Mouse (Mus musculus): ENCODE results near the gene Kank3. TPM values are rescaled to one million over a fixed set of nuclear protein-coding genes. Genes with fewer than 3 reads are reported as not detected.
"Not testable (repeated sequence)": the region's sequence is repeated elsewhere in the genome, so short reads cannot be mapped to it uniquely, and the experiment has no call there.

Kank3 gene
- polyA plus RNA-seq, 1 experiment from 2014 or later = 44.1 TPM

DNA sequence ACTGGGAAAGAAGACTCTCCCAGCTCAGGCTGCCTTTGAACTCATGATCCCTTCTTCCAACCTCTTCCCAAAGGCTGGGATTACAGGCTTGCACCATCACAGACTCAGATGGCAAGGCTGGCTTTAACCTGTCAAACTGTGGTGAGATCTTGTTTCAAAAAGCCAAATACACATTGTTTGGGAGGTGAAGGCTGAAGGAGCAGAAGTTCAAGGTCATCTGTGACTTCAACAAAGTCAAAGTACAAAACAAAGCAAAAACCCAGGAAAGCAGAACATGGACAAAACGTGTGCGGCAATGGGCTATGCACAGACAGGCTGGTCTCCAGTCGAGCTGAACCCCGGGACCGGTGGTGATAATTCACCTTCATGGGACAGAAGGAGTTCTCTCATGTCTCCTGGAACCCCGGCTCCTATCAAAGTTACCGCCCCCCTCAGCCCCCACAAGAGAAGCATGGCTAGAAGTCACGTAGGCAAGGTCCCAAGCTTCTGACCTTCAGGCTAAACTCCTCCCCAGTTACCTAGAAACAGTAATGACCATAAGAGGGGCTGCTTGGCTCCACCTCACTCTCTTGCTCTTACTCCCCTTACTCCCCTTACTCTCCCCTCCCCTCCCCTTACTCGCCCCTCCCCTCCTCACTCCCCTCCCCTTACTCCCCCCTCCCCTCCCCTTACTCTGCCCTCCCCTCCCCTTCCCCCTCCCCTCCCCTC, 3.0 kb upstream of the Kank3 start:
- H3K27me3 ChIP-seq = peaks cover 44% of the 10 kb centered on the region
- no peaks in the 10 kb centered on the region for H3K36me3 ChIP-seq
- no peaks in the 10 kb centered on the region for H3K9me3 ChIP-seq (replicated peaks)
- no peak overlapping the region for H3K9ac ChIP-seq
- 59% methylated on average over 8 of the region's 9 CpGs for WGBS
- peaks cover 24% of the 10 kb centered on the region for H3K4me1 ChIP-seq (replicated peaks)
- H3K4me3 ChIP-seq = no peak overlapping the region
- no peak overlapping the region for H3K4me2 ChIP-seq
- ATAC-seq (replicated peaks; ENCODE audit: insufficient number of reproducible peaks, insufficient read depth, low FRiP score, low read depth) = no peak
- no peak overlapping the region for H3K27ac ChIP-seq

DNA sequence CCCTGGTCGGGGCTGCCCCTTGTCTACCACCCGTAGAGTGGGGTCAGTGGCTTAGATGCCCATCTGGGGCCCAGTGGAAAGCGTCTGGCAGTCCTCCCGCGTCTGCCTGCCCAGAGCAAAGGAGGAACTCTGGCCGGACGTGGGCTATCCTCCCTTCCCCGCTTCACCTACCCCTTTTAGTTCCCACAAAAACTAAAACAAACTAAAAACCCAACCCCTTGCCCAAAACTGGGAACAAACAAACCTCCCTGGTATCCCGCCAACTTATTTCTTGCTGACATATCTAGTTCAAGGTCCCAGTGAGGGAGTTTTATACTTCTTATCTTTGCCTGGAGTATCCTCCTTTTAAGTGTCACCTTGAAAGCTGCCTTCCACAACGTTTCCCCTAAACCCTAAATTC, 2.1 kb upstream of the Kank3 start:
- peaks cover 27% of the 10 kb centered on the region for H3K4me1 ChIP-seq (replicated peaks)
- H3K36me3 ChIP-seq = no peaks in the 10 kb centered on the region
- ATAC-seq (replicated peaks; ENCODE audit: insufficient number of reproducible peaks, insufficient read depth, low FRiP score, low read depth) = no peak
- H3K4me3 ChIP-seq = no peak overlapping the region
- H3K27ac ChIP-seq = no peak overlapping the region
- no peak overlapping the region for H3K4me2 ChIP-seq
- WGBS = 31% methylated on average over 10 of the region's 10 CpGs
- H3K9ac ChIP-seq = no peak overlapping the region; the same call in 1 of the 2 replicates
- H3K27me3 ChIP-seq = peaks cover 37% of the 10 kb centered on the region
- H3K9me3 ChIP-seq (replicated peaks) = no peaks in the 10 kb centered on the region

DNA sequence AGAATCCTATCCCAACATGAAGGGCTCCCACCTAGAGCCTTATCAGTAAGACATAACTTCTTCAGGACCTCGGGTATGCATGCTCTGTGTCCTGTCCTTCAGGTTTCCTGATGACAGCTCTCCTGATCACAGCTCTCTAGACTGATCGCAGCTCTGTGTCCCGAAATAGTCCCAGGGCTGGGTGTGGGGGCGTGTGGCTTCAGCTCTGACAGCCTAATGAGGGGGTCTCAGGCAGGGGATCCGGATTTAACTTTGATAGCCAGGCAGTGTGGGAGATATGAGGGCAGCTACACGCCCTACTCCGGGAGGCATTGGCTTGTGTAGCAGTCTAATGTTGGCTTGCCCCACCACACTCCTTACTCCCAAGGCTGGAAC, 810 bp downstream of the Kank3 start:
- 3% methylated on average over 7 of the region's 7 CpGs for WGBS
- H3K4me3 ChIP-seq = peak overlapping the region; percentile 57
- peaks cover 35% of the 10 kb centered on the region for H3K27me3 ChIP-seq
- ATAC-seq (replicated peaks; ENCODE audit: insufficient number of reproducible peaks, insufficient read depth, low FRiP score, low read depth) = peak; percentile 47
- H3K4me1 ChIP-seq (replicated peaks) = peaks cover 26% of the 10 kb centered on the region
- H3K27ac ChIP-seq = peak overlapping the region; percentile 75
- peak overlapping the region; percentile 80 for H3K4me2 ChIP-seq
- H3K9me3 ChIP-seq (replicated peaks) = no peaks in the 10 kb centered on the region
- peak overlapping the region; percentile 45 for H3K9ac ChIP-seq
- no peaks in the 10 kb centered on the region for H3K36me3 ChIP-seq

DNA sequence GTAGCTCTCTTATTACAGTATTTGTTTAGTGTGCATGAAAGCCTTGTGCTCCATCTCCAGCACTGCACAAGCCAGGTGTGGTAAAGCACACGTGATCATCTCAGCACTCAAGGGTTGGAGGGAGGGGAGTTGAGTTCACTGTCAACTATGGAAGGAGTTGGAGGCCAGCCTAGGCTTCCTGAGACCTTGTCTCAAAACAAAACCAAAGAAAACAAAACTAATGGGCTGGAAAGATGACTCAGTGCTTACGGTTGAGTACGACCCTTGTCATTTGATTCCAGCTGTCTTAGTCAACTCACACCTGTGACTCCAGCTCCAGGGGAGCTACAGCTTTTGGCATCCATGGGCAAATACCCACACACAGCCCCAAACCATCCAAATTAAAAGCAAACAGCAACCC, 2.2 kb downstream of the Kank3 start:
- Histone ChIP-seq H3K4me1 (replicated peaks) (peaks cover 33% of the 10 kb centered on the region), H3K4me3 (peak overlapping the region; percentile 15; the same call in 1 of the 2 replicates), H3K27me3 (peaks cover 22% of the 10 kb centered on the region), H3K36me3 (no peaks in the 10 kb centered on the region), H3K9me3 (replicated peaks) (no peaks in the 10 kb centered on the region), H3K9ac (no peak overlapping the region), H3K27ac (peak overlapping the region; percentile 38), H3K4me2 (peak overlapping the region; percentile 80)
- no peak for ATAC-seq (replicated peaks; ENCODE audit: insufficient number of reproducible peaks, insufficient read depth, low FRiP score, low read depth)
- WGBS = 44% methylated on average over 3 of the region's 3 CpGs

DNA sequence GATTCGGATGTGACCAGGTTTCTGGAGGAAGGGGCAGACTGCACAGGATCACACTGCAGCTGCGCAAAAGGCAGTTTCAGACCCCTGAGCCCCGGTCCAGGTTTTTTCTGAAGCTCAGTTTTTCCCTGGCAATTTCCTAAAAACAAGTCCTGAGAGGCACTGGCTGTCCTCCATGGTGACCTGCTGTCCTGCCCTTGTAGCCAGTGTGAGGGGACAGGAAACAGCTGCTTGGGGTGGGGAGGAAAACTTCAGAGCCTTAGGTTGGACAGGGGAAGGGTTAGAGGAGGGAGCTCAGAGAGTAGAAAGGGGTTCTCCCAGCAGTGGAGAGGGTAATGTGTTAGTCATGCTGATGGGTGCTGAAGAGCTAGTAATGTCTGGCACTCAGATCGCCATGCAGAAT, 2.7 kb downstream of the Kank3 start:
- Histone ChIP-seq H3K4me2 (peak overlapping the region; percentile 80), H3K9ac (no peak overlapping the region), H3K4me1 (replicated peaks) (peaks cover 37% of the 10 kb centered on the region), H3K9me3 (replicated peaks) (no peaks in the 10 kb centered on the region), H3K27ac (peak overlapping the region; percentile 38), H3K4me3 (peak overlapping the region; percentile 15; the same call in 1 of the 2 replicates), H3K36me3 (no peaks in the 10 kb centered on the region), H3K27me3 (peaks cover 22% of the 10 kb centered on the region)
- no peak for ATAC-seq (replicated peaks; ENCODE audit: insufficient number of reproducible peaks, insufficient read depth, low FRiP score, low read depth)
- 47% methylated on average over 4 of the region's 4 CpGs for WGBS

DNA sequence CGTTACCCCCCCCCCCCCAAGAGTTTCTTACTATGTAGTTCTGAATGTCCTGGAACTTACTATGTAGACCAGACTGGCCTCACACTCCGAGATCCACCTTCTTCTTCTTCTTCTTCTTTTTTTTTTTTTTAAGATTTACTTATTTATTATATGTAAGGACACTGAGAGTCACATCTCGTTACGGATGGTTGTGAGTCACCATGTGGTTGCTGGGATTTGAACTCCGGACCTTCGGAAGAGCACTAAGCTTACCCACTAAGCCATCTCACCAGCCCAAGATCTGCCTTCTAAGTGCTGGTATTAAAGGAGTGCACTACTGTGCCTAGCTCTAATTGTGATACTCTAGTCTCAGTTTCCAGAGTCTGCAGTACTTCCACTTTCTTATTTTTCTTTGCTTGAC, 5.1 kb downstream of the Kank3 start:
- H3K36me3 ChIP-seq = peaks cover 7% of the 10 kb centered on the region; the same call in 1 of the 2 replicates
- H3K4me1 ChIP-seq (replicated peaks) = peaks cover 42% of the 10 kb centered on the region
- H3K9ac ChIP-seq = no peak overlapping the region
- H3K9me3 ChIP-seq (replicated peaks) = no peaks in the 10 kb centered on the region
- WGBS = 84% methylated on average over 6 of the region's 6 CpGs
- no peak for ATAC-seq (replicated peaks; ENCODE audit: insufficient number of reproducible peaks, insufficient read depth, low FRiP score, low read depth)
- no peak overlapping the region for H3K27ac ChIP-seq
- H3K4me2 ChIP-seq = no peak overlapping the region
- peaks cover 10% of the 10 kb centered on the region; the same call in 1 of the 2 replicates for H3K27me3 ChIP-seq
- no peak overlapping the region for H3K4me3 ChIP-seq

DNA sequence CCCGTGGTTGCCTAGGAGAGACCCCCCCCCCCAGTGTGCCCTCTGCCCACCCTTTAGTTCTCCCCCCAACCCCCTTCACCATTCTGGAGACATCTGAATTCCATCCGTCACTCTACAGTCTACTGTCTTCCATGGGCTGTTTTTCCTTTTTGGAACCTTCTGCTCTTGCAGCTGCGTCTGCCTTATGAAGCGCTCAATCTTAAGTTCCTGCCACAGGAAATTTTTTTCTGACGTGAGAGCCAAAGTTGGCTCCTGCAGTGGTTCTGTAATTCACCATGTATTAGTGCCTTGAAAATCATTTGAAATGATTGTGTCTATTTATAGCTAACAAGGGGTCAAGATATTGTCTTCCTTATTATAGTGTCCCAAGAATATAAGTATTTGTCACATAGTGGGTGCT, 6.3 kb downstream of the Kank3 start:
- Histone ChIP-seq H3K27me3 (peaks cover 10% of the 10 kb centered on the region; the same call in 1 of the 2 replicates), H3K9ac (no peak overlapping the region; the same call in 1 of the 2 replicates), H3K9me3 (replicated peaks) (no peaks in the 10 kb centered on the region), H3K4me3 (peak overlapping the region; percentile 62), H3K4me2 (peak overlapping the region; percentile 95), H3K36me3 (peaks cover 19% of the 10 kb centered on the region), H3K27ac (peak overlapping the region; percentile 82; the same call in 1 of the 2 replicates), H3K4me1 (replicated peaks) (peaks cover 35% of the 10 kb centered on the region)
- 65% methylated on average over 5 of the region's 5 CpGs for WGBS
- no peak for ATAC-seq (replicated peaks; ENCODE audit: insufficient number of reproducible peaks, insufficient read depth, low FRiP score, low read depth)

DNA sequence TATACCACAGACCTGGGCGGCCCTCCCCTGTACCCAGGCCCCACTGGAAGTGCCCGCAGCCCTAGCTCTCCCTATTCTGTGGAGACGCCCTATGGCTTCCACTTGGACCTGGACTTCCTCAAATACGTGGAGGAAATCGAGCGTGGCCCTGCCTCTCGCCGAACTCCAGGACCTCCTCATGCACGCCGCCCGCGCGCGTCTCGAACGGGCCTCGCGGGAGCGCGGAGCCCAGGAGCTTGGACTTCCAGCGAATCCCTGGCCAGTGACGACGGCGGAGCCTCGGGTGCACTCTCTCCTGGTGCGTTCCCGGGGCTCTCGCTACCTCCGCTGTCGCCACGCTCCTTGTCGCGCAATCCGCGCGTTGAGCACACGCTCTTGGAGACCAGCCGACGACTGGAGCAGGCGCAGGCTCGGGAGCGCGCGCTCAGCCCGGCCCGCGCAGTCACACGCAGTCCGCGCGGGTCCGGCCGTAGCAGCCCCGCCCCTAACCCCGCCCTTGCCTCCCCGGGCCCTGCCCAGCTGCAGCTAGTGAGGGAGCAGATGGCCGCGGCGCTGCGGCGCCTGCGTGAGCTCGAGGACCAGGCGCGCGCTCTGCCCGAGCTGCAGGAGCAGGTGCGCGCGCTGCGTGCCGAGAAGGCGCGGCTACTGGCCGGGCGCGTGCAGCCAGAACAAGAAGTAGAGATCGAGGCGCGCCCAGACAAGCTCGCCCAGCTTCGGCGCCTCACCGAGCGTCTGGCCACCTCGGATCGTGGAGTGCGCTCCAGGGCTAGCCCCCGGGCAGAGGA, 7.1 kb downstream of the Kank3 start:
- ATAC-seq (replicated peaks; ENCODE audit: insufficient number of reproducible peaks, insufficient read depth, low FRiP score, low read depth) = peak; percentile 97
- Histone ChIP-seq H3K9me3 (replicated peaks) (no peaks in the 10 kb centered on the region), H3K27ac (peak overlapping the region; percentile 82), H3K4me3 (peak overlapping the region; percentile 62), H3K36me3 (peaks cover 26% of the 10 kb centered on the region), H3K9ac (peak overlapping the region; percentile 69), H3K4me1 (replicated peaks) (peaks cover 34% of the 10 kb centered on the region), H3K27me3 (peaks cover 10% of the 10 kb centered on the region; the same call in 1 of the 2 replicates), H3K4me2 (peak overlapping the region; percentile 95)
- 1% methylated on average over 89 of the region's 89 CpGs for WGBS

DNA sequence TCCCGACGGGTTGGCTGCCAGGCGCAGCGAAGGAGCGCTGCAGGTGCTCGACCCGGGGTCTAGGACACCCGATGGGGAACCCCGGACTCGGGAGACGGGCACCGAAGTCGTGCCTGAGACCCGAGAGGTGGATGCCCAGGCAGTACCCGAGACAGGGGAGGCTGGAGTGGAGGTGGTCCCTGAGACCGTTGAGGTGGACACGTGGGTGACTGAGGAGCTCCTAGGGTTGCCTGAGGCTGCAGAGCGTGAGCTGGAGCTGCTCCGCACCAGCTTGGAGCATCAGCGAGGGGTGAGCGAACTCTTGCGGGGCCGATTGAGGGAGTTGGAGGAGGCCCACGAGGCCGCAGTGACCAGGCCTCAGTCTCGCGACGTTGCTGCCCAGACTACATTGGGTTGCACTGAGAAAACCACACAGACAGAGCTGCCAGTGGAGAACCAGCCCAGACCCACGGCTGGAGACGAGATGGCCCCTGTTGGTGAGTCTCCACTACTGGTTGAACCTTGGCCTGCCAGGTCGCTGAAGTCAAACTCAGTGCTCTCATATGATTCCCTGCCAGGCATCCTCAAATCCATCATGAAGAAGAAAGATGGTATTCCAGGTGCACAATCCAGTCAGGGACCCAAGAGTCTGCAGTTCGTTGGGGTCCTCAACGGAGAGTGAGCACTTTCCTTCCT, 7.8 kb downstream of the Kank3 start:
- WGBS = 22% methylated on average over 33 of the region's 33 CpGs
- Histone ChIP-seq H3K9ac (peak overlapping the region; percentile 69), H3K4me2 (peak overlapping the region; percentile 95), H3K4me1 (replicated peaks) (peaks cover 39% of the 10 kb centered on the region), H3K27me3 (peaks cover 10% of the 10 kb centered on the region; the same call in 1 of the 2 replicates), H3K4me3 (peak overlapping the region; percentile 62), H3K36me3 (peaks cover 31% of the 10 kb centered on the region), H3K9me3 (replicated peaks) (no peaks in the 10 kb centered on the region), H3K27ac (peak overlapping the region; percentile 82)
- ATAC-seq (replicated peaks; ENCODE audit: insufficient number of reproducible peaks, insufficient read depth, low FRiP score, low read depth) = peak; percentile 5; the same call in 1 of the 2 replicates

DNA sequence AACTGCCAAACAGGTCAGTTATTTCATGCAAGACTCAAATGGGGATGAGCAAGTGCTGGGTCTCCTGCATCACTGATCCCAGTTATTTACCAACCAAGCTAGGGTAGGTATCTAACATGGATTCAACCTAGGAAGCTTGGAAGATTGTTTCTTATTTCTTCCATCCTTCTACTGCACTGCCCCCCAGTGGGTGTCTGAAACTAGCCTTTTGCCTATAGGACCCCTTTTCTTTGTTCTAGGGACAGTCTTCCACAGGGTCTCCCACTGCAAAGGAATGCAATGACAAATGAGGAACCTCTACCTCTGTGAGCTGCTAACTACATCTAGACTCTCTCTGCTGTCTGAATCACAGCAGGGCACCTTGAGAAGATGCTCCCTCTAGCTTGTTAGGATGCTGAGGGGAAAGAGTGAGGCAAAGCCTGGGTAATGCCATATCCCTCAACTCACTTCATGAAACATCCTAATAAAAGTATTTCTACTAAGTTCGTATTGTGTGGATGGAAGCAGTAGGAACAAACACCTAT, 12.2 kb downstream of the Kank3 start:
- Histone ChIP-seq H3K4me3 (no peak overlapping the region), H3K4me2 (0 out of 2 replicates have a peak overlapping the region, but pooled peaks have one; percentile 8), H3K9me3 (replicated peaks) (no peaks in the 10 kb centered on the region), H3K36me3 (peaks cover 31% of the 10 kb centered on the region), H3K27me3 (no peaks in the 10 kb centered on the region), H3K27ac (no peak overlapping the region), H3K4me1 (replicated peaks) (peaks cover 50% of the 10 kb centered on the region), H3K9ac (no peak overlapping the region)
- ATAC-seq (replicated peaks; ENCODE audit: insufficient number of reproducible peaks, insufficient read depth, low FRiP score, low read depth) = no peak
- WGBS = 54% methylated on average over 1 of the region's 1 CpGs

DNA sequence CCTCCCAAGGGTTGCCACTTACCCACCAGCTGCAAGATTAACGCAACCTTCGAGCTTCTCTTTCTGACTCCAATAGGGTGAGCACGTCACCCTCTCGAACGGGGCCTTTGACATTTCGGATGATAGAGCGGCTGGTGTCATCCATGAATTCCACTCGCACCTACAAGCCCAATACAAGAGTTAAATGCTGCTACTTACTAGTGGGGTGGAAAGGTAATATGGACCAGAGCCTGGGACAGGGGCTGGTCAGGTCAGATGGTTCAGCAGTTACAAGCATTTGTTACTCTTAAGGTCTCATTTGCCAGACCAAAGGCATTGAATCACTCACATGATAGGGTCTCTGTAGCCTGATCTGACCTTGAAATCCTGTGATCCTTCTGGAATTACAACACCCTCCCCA, 12.9 kb downstream of the Kank3 start:
- not testable (repeated sequence) for ATAC-seq (replicated peaks; ENCODE audit: insufficient number of reproducible peaks, insufficient read depth, low FRiP score, low read depth); H3K27ac ChIP-seq; H3K9me3 ChIP-seq (replicated peaks); H3K27me3 ChIP-seq
- Histone ChIP-seq H3K4me1 (replicated peaks) (peaks cover 50% of the 10 kb centered on the region), H3K36me3 (peaks cover 31% of the 10 kb centered on the region), H3K4me3 (peak overlapping the region; percentile 79), H3K4me2 (peak overlapping the region; percentile 79), H3K9ac (peak overlapping the region; percentile 81)
- 75% methylated on average over 8 of the region's 8 CpGs for WGBS

Measured in heart, embryonic 15.5 days (tissue).